8 mouse cellular contexts compared by ENCODE assay signal in the genomic region with DNA sequence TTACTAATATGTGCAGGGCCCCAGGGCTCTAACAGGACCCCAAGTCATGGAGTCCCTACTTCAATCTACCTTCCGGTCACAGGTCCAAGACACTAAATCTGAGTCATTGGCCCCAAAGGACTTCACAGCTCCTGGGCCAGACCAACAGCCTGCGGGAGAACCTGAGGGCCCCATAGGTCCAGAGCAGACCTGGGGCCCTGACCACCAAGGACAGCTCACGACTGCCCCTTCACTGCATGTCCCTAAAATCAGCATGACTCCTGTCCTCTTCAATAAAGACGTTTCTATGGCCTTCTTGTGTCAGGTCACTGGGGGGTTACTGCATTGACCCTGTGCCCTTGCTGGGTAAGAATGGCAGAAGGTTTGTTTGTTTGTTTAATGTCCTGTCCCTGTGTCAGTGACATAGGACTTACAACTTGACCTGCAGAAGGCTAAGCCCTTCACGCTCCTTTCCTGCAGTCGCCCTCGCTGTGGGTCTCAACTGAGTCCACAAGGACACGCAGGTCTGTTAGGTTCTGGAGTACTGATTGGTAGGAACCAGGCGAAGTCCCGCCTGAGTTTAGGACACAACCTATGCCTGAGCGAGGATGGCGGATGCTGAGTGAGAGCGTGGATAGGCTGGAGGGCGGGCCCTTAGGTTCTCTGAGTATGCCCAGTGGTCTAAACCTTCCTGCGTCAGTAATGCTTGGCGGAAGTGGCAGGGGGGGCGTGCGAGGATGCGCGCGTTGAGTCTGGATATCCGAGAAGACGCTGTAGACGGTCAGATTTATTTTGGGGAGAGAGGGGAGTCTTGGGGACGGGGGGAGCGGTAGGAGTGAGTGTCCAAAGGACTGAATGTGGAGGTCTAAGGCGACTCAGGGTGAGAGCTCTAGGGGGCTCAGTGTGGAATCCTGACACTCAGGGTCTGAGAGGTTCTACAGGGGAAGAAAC. TPM values are rescaled to one million over a fixed set of nuclear protein-coding genes. Genes with fewer than 3 reads are reported as not detected.
DNase-seq lines count a peak whose midpoint lies in the region; ATAC-seq and TF ChIP-seq lines count a peak whose summit lies in the region.

Alkbh6 (plus strand) TSS at position 642 of the 930 bp plus-strand sequence.

- H3K9me3 ChIP-seq in embryonic facial prominence, embryonic 14.5 days (ENCODE audit: control insufficient read depth, low read length), result no peaks in the 10 kb centered on the region
- no peaks in the 10 kb centered on the region for H3K9me3 ChIP-seq in limb, embryonic 13.5 days
- no peaks in the 10 kb centered on the region for H3K9me3 ChIP-seq in midbrain, embryonic 16.5 days (replicated peaks; ENCODE audit: control insufficient read depth, low read length, poor library complexity, severe bottlenecking)

- peak; percentile 97 for DNase-seq in 3T3-L1 (ENCODE audit: low read depth, low spot score)
- DNase-seq in adrenal gland, postnatal 4 days (ENCODE audit: low spot score in 2 of 2), result peak; percentile 60 to 85
- DNase-seq in embryonic facial prominence, embryonic 14.5 days (ENCODE audit: low spot score), result peak; percentile 99
- DNase-seq in heart, adult 2 months, result peak; percentile 89 to 96
- peak; percentile 96 to 98 for DNase-seq in kidney, adult 8-10 months
- DNase-seq in spleen, postnatal 10 days (ENCODE audit: low spot score in 2 of 2), result peak; percentile 53 to 89

- H3K36me3 ChIP-seq in embryonic facial prominence, embryonic 14.5 days (ENCODE audit: control insufficient read depth, insufficient read depth, low read length), result peaks cover 46% of the 10 kb centered on the region
- H3K36me3 ChIP-seq in heart, adult 2 months (ENCODE audit: control insufficient read depth, insufficient read depth, low read length), result no peaks in the 10 kb centered on the region
- peaks cover 60% of the 10 kb centered on the region for H3K36me3 ChIP-seq in limb, embryonic 13.5 days
- peaks cover 23% of the 10 kb centered on the region for H3K36me3 ChIP-seq in midbrain, embryonic 16.5 days (ENCODE audit: control insufficient read depth, insufficient read depth, low read length)

- intact Hi-C loops in heart, adult 2 months (cut with DNase I), result loop anchor here (1.0 kb wide), 1 partner anchor 15 kb away; the partner anchor contains the start of gene Sdhaf1

- no peaks in the 10 kb centered on the region for H3K79me2 ChIP-seq in heart, adult 2 months (replicated peaks; ENCODE audit: control insufficient read depth, insufficient read depth, low read length)

- peaks cover 10% of the 10 kb centered on the region; the same call in 1 of the 2 replicates for H3K4me1 ChIP-seq in embryonic facial prominence, embryonic 14.5 days (ENCODE audit: control insufficient read depth, insufficient read depth, low read length)
- H3K4me1 ChIP-seq in heart, adult 2 months (ENCODE audit: control insufficient read depth, insufficient read depth, low read length), result peaks cover 3% of the 10 kb centered on the region
- H3K4me1 ChIP-seq in limb, embryonic 13.5 days, result peaks cover 19% of the 10 kb centered on the region
- H3K4me1 ChIP-seq in midbrain, embryonic 16.5 days (ENCODE audit: control insufficient read depth, insufficient read depth, low read length), result peaks cover 17% of the 10 kb centered on the region

- H3K4me3 ChIP-seq in embryonic facial prominence, embryonic 14.5 days (ENCODE audit: low read depth, low read length), result peak within 1 kb of the TSS; percentile 60
- peak within 1 kb of the TSS; percentile 57 for H3K4me3 ChIP-seq in heart, adult 2 months
- peak within 1 kb of the TSS; percentile 68 for H3K4me3 ChIP-seq in limb, embryonic 13.5 days
- H3K4me3 ChIP-seq in midbrain, embryonic 16.5 days (ENCODE audit: low read depth, low read length), result peak within 1 kb of the TSS; percentile 60

- peak within 1 kb of the TSS; percentile 54 for H3K27ac ChIP-seq in embryonic facial prominence, embryonic 14.5 days (replicated peaks; ENCODE audit: low read depth, low read length)
- peak within 1 kb of the TSS; percentile 87 for H3K27ac ChIP-seq in heart, adult 2 months
- peak within 1 kb of the TSS; percentile 72 for H3K27ac ChIP-seq in limb, embryonic 13.5 days
- H3K27ac ChIP-seq in midbrain, embryonic 16.5 days (ENCODE audit: low read length), result peak within 1 kb of the TSS; percentile 82

- ATAC-seq in embryonic facial prominence, embryonic 14.5 days (ENCODE audit: low read depth), result peak; percentile 100
- peak; percentile 100 for ATAC-seq in limb, embryonic 13.5 days (ENCODE audit: low FRiP score, low read depth)
- ATAC-seq in midbrain, embryonic 16.5 days, result peak; percentile 100

- H3K27me3 ChIP-seq in embryonic facial prominence, embryonic 14.5 days (replicated peaks; ENCODE audit: control insufficient read depth, insufficient read depth, low read length), result no peaks in the 10 kb centered on the region
- H3K27me3 ChIP-seq in heart, adult 2 months (ENCODE audit: control insufficient read depth, insufficient read depth, low read length), result no peaks in the 10 kb centered on the region
- H3K27me3 ChIP-seq in limb, embryonic 13.5 days, result no peaks in the 10 kb centered on the region
- no peaks in the 10 kb centered on the region for H3K27me3 ChIP-seq in midbrain, embryonic 16.5 days (ENCODE audit: control insufficient read depth, insufficient read depth, low read depth, low read length)

- peak; percentile 75; the same call in 1 of the 2 replicates for TF ChIP-seq EP300 in heart, adult 2 months (IDR thresholded peaks at IDR 0.05; ENCODE audit: insufficient read depth, low read depth, low read length)

- H3K9ac ChIP-seq in embryonic facial prominence, embryonic 14.5 days (ENCODE audit: low read depth, low read length), result peak within 1 kb of the TSS; percentile 78
- peak within 1 kb of the TSS; percentile 59 for H3K9ac ChIP-seq in heart, adult 2 months (ENCODE audit: low read depth, low read length)
- H3K9ac ChIP-seq in limb, embryonic 13.5 days, result peak within 1 kb of the TSS; percentile 76
- H3K9ac ChIP-seq in midbrain, embryonic 16.5 days (ENCODE audit: low read depth, low read length), result peak within 1 kb of the TSS; percentile 73

- no peak for TF ChIP-seq CTCF in heart, adult 2 months (IDR thresholded peaks at IDR 0.05)

- 3% methylated on average over 27 of the region's 27 CpGs for WGBS in embryonic facial prominence, embryonic 14.5 days
- 4% methylated on average over 27 of the region's 27 CpGs for WGBS in heart, adult 2 months
- 4% methylated on average over 27 of the region's 27 CpGs for WGBS in limb, embryonic 13.5 days
- 4% methylated on average over 27 of the region's 27 CpGs for WGBS in midbrain, embryonic 16.5 days

- TF ChIP-seq POLR2A in heart, adult 2 months (IDR thresholded peaks at IDR 0.05; ENCODE audit: insufficient read depth, low read depth, low read length), result peak; percentile 100

- peak within 1 kb of the TSS; percentile 76 for H3K4me2 ChIP-seq in embryonic facial prominence, embryonic 14.5 days (ENCODE audit: low read depth, low read length)
- peak within 1 kb of the TSS; percentile 89 for H3K4me2 ChIP-seq in limb, embryonic 13.5 days (replicated peaks)
- peak within 1 kb of the TSS; percentile 82 for H3K4me2 ChIP-seq in midbrain, embryonic 16.5 days (ENCODE audit: low read length)

RNA-seq across cellular contexts. Expression of gene Alkbh6, which starts in this region (rescaled TPM):
- total RNA-seq in adrenal gland, postnatal 4 days (2021), result 10 to 100 TPM; 58.1 to 59.4 TPM
- 69.4 and 72.3 TPM in 2 replicates for polyA plus RNA-seq in embryonic facial prominence, embryonic 14.5 days (2014; fragmentation: Nextera tagmentation; extraction: Ambion mirVana)
- 10 to 100 TPM; 24.0 to 29.5 TPM for total RNA-seq in heart, adult 2 months (2021)
- polyA plus RNA-seq in heart, adult 2 months (2012; rRNA removed), result 59.6 and 61.7 TPM in 2 replicates
- 94.2 and 99.2 TPM in 2 replicates for polyA plus RNA-seq in limb, embryonic 13.5 days (2015; fragmentation: Nextera tagmentation; extraction: Ambion mirVana)
- polyA plus RNA-seq in midbrain, embryonic 16.5 days (2015; fragmentation: Nextera tagmentation; extraction: Ambion mirVana), result 120 and 127 TPM in 2 replicates

Comparison
In these comparisons a context has a peak if more than half of its experiments do, and no peak if none do; other contexts are left out.
1. Peak in every context shown above with its lines: DNase-seq, ATAC-seq, H3K4me3 ChIP-seq and H3K27ac ChIP-seq.